11 mouse cellular contexts compared by ENCODE assay signal in the genomic region with DNA sequence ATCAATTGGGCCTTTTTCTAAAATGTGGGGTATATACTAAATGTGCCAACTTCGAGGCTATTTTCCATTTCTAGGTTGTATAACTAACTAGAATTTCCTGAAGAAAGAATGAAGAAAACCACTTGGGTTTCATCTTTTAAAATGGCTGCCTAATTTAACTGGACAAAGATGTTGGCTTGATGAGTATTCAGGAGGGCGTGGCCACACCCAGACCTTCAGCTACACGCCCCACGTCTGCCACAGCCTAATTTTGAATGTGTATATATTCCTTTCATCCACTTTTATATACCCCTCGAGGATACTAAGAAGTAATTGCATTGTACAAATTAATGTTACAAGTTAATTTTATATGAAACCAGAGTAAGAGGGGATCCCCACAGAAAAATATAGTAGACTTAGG. TPM values are rescaled to one million over a fixed set of nuclear protein-coding genes. Genes with fewer than 3 reads are reported as not detected.
DNase-seq lines count a peak whose midpoint lies in the region; ATAC-seq and TF ChIP-seq lines count a peak whose summit lies in the region.
"Had no signal": no experiment of that assay in that cellular context is flagged by ENCODE, and none has a peak within 500 bp of the region (broad histone marks: within the 10 kb centered on the region; RNA-seq: fewer than 3 reads in every experiment).

No protein-coding gene starts in this region.

- H3K9me3 ChIP-seq in forebrain, embryonic 11.5 days (ENCODE audit: control insufficient read depth, low read length) = no peaks in the 10 kb centered on the region
- H3K9me3 ChIP-seq in forebrain, embryonic 13.5 days (replicated peaks) = no peaks in the 10 kb centered on the region
- H3K9me3 ChIP-seq in kidney, postnatal 0 days (replicated peaks; ENCODE audit: low read length) = no peaks in the 10 kb centered on the region
- H3K9me3 ChIP-seq in neural tube, embryonic 12.5 days = no peaks in the 10 kb centered on the region
- H3K9me3 ChIP-seq in midbrain, postnatal 0 days (ENCODE audit: low read length) = no peaks in the 10 kb centered on the region
- H3K9me3 ChIP-seq: midbrain, embryonic 13.5 days had no signal

- H3K9ac ChIP-seq in forebrain, embryonic 11.5 days (ENCODE audit: low read length) = no peak overlapping the region
- no peak overlapping the region for H3K9ac ChIP-seq in forebrain, embryonic 13.5 days
- no peak overlapping the region for H3K9ac ChIP-seq in kidney, postnatal 0 days (ENCODE audit: low read depth, low read length)
- no peak overlapping the region for H3K9ac ChIP-seq in neural tube, embryonic 12.5 days
- H3K9ac ChIP-seq in midbrain, postnatal 0 days (replicated peaks; ENCODE audit: low read length, poor library complexity, severe bottlenecking) = no peak overlapping the region
- H3K9ac ChIP-seq: midbrain, embryonic 13.5 days had no signal

- no peaks in the 10 kb centered on the region for H3K36me3 ChIP-seq in forebrain, embryonic 11.5 days (ENCODE audit: control insufficient read depth, insufficient read depth, low read length)
- no peaks in the 10 kb centered on the region for H3K36me3 ChIP-seq in forebrain, embryonic 13.5 days (ENCODE audit: poor library complexity, severe bottlenecking)
- no peaks in the 10 kb centered on the region for H3K36me3 ChIP-seq in kidney, postnatal 0 days (ENCODE audit: insufficient read depth, low read length)
- no peaks in the 10 kb centered on the region for H3K36me3 ChIP-seq in neural tube, embryonic 12.5 days
- H3K36me3 ChIP-seq in midbrain, postnatal 0 days (ENCODE audit: insufficient read depth, low read length) = no peaks in the 10 kb centered on the region
- H3K36me3 ChIP-seq: midbrain, embryonic 13.5 days had no signal

- H3K4me3 ChIP-seq in forebrain, embryonic 11.5 days (ENCODE audit: low read depth, low read length) = peak overlapping the region; percentile 37; the same call in 1 of the 2 replicates
- no peak overlapping the region for H3K4me3 ChIP-seq in forebrain, embryonic 13.5 days
- H3K4me3 ChIP-seq in kidney, postnatal 0 days (replicated peaks; ENCODE audit: low read depth, low read length) = peak overlapping the region; percentile 41
- peak overlapping the region; percentile 71 for H3K4me3 ChIP-seq in embryonic fibroblast, embryonic 13.5 days (ENCODE audit: insufficient read depth, low read length)
- H3K4me3 ChIP-seq in neural tube, embryonic 12.5 days = no peak overlapping the region
- no peak overlapping the region for H3K4me3 ChIP-seq in midbrain, postnatal 0 days (ENCODE audit: low read depth, low read length)
- H3K4me3 ChIP-seq: midbrain, embryonic 13.5 days had no signal

- WGBS in forebrain, embryonic 11.5 days = 74% methylated on average over 5 of the region's 5 CpGs
- WGBS in forebrain, embryonic 13.5 days = 79% methylated on average over 5 of the region's 5 CpGs
- WGBS in kidney, postnatal 0 days = 67% methylated on average over 5 of the region's 5 CpGs
- WGBS in neural tube, embryonic 12.5 days = 71% methylated on average over 5 of the region's 5 CpGs
- 74% methylated on average over 5 of the region's 5 CpGs for WGBS in midbrain, postnatal 0 days

- H3K27ac ChIP-seq in forebrain, embryonic 11.5 days (ENCODE audit: low read depth, low read length) = no peak overlapping the region
- H3K27ac ChIP-seq in forebrain, embryonic 13.5 days = no peak overlapping the region
- H3K27ac ChIP-seq in kidney, postnatal 0 days = no peak overlapping the region
- peak overlapping the region; percentile 83 for H3K27ac ChIP-seq in embryonic fibroblast, embryonic 13.5 days (ENCODE audit: insufficient read depth, low read length)
- no peak overlapping the region for H3K27ac ChIP-seq in neural tube, embryonic 12.5 days
- H3K27ac ChIP-seq in midbrain, postnatal 0 days (ENCODE audit: low read depth, low read length) = no peak overlapping the region
- H3K27ac ChIP-seq: midbrain, embryonic 13.5 days had no signal

- no peak; the same call in 1 of the 2 replicates for TF ChIP-seq POLR2A in embryonic fibroblast, embryonic 13.5 days (IDR thresholded peaks at IDR 0.05; ENCODE audit: low read depth, low read length)

- no peak for DNase-seq in forebrain, embryonic 11.5 days (ENCODE audit: low spot score)
- DNase-seq in kidney, postnatal 0 days (ENCODE audit: low spot score) = peak; percentile 41
- no peak for DNase-seq in kidney, postnatal 10 days
- DNase-seq in testis, postnatal 10 days (ENCODE audit: low spot score) = no peak
- DNase-seq in midbrain, postnatal 0 days (ENCODE audit: low spot score) = no peak
- DNase-seq: B cell, adult 2 months; left cerebral cortex, postnatal 4 days had no signal

- ATAC-seq in forebrain, embryonic 11.5 days (replicated peaks; ENCODE audit: low FRiP score) = no peak
- ATAC-seq in forebrain, embryonic 13.5 days = no peak
- no peak for ATAC-seq in kidney, postnatal 0 days (replicated peaks; ENCODE audit: low FRiP score, low read depth)
- ATAC-seq in neural tube, embryonic 12.5 days (ENCODE audit: low FRiP score, low read depth) = no peak
- ATAC-seq in midbrain, postnatal 0 days (ENCODE audit: low FRiP score) = no peak
- ATAC-seq: midbrain, embryonic 13.5 days had no signal

- peaks cover 6% of the 10 kb centered on the region; the same call in 1 of the 2 replicates for H3K27me3 ChIP-seq in forebrain, embryonic 11.5 days (ENCODE audit: control insufficient read depth, insufficient read depth, low read length)
- peaks cover 17% of the 10 kb centered on the region for H3K27me3 ChIP-seq in forebrain, embryonic 13.5 days
- H3K27me3 ChIP-seq in kidney, postnatal 0 days (ENCODE audit: insufficient read depth, low read length) = no peaks in the 10 kb centered on the region
- no peaks in the 10 kb centered on the region; the same call in 1 of the 2 replicates for H3K27me3 ChIP-seq in neural tube, embryonic 12.5 days (replicated peaks)
- H3K27me3 ChIP-seq in midbrain, postnatal 0 days (ENCODE audit: insufficient read depth, low read length) = peaks cover 10% of the 10 kb centered on the region; the same call in 1 of the 2 replicates

- no peak overlapping the region; the same call in 1 of the 2 replicates for H3K4me2 ChIP-seq in forebrain, embryonic 11.5 days (ENCODE audit: low read depth, low read length, severe bottlenecking)
- no peak overlapping the region for H3K4me2 ChIP-seq in forebrain, embryonic 13.5 days
- H3K4me2 ChIP-seq in kidney, postnatal 0 days (ENCODE audit: low read length) = peak overlapping the region; percentile 63
- H3K4me2 ChIP-seq in neural tube, embryonic 12.5 days (replicated peaks) = peak overlapping the region; percentile 73; the same call in 1 of the 2 replicates
- H3K4me2 ChIP-seq in midbrain, postnatal 0 days (ENCODE audit: low read depth, low read length, poor library complexity, severe bottlenecking) = no peak overlapping the region

- no peaks in the 10 kb centered on the region for H3K4me1 ChIP-seq in forebrain, embryonic 11.5 days (replicated peaks; ENCODE audit: control insufficient read depth, insufficient read depth, low read length)
- H3K4me1 ChIP-seq in forebrain, embryonic 13.5 days = peaks cover 10% of the 10 kb centered on the region; the same call in 1 of the 2 replicates
- H3K4me1 ChIP-seq in kidney, postnatal 0 days (replicated peaks; ENCODE audit: insufficient read depth, low read length) = no peaks in the 10 kb centered on the region
- H3K4me1 ChIP-seq in embryonic fibroblast, embryonic 13.5 days (ENCODE audit: control insufficient read depth, insufficient read depth, low read length) = peaks cover 8% of the 10 kb centered on the region
- H3K4me1 ChIP-seq in neural tube, embryonic 12.5 days = peaks cover 10% of the 10 kb centered on the region
- H3K4me1 ChIP-seq in midbrain, postnatal 0 days (ENCODE audit: insufficient read depth, low read length) = peaks cover 8% of the 10 kb centered on the region

- no peak for TF ChIP-seq CTCF in kidney, postnatal 0 days (IDR thresholded peaks at IDR 0.05; ENCODE audit: low read depth)
- no peak for TF ChIP-seq CTCF in embryonic fibroblast, embryonic 13.5 days (IDR thresholded peaks at IDR 0.05; ENCODE audit: borderline replicate concordance, insufficient read depth, low read length)
- no peak for TF ChIP-seq CTCF in midbrain, postnatal 0 days (IDR thresholded peaks at IDR 0.05)

RNA-seq across cellular contexts. Expression of gene Col1a2, which starts 2.2 kb away (rescaled TPM):
- polyA plus RNA-seq in forebrain, embryonic 11.5 days (2014; fragmentation: Nextera tagmentation; extraction: Ambion mirVana) = 140 and 149 TPM in 2 replicates
- 29.8 and 31.4 TPM in 2 replicates for polyA plus RNA-seq in forebrain, embryonic 13.5 days (2015; fragmentation: Nextera tagmentation; extraction: Ambion mirVana)
- 306 and 344 TPM in 2 replicates for polyA plus RNA-seq in kidney, postnatal 0 days (2015; fragmentation: Nextera tagmentation; extraction: Ambion mirVana)
- 3,465 and 4,838 TPM in 2 replicates for polyA plus RNA-seq in embryonic fibroblast, embryonic 13.5 days (2011; ENCODE audit: insufficient read length, low read depth, missing spikeins)
- polyA plus RNA-seq in neural tube, embryonic 12.5 days (2016; fragmentation: Nextera tagmentation; extraction: Ambion mirVana) = 202 and 212 TPM in 2 replicates
- 93.7 and 128 TPM in 2 replicates for total RNA-seq in midbrain, postnatal 0 days (2014; rRNA removed)
- 63.5 and 67.5 TPM in 2 replicates for polyA plus RNA-seq in midbrain, postnatal 0 days (2015; fragmentation: Nextera tagmentation; extraction: Ambion mirVana)

Comparison
In these comparisons a context has a peak if more than half of its experiments do, and no peak if none do; other contexts are left out.
1. H3K4me3 ChIP-seq: peak in forebrain, embryonic 11.5 days (single experiment), kidney, postnatal 0 days (single experiment) and embryonic fibroblast, embryonic 13.5 days (single experiment); none in forebrain, embryonic 13.5 days (single experiment), neural tube, embryonic 12.5 days (single experiment) and midbrain, postnatal 0 days (single experiment).
2. H3K4me2 ChIP-seq: peak in kidney, postnatal 0 days (single experiment) and neural tube, embryonic 12.5 days (single experiment); none in forebrain, embryonic 11.5 days (single experiment), forebrain, embryonic 13.5 days (single experiment) and midbrain, postnatal 0 days (single experiment).
3. RNA of gene Col1a2, which starts 2.2 kb away (polyA plus RNA-seq): 3,465 to 4,838 TPM in embryonic fibroblast, embryonic 13.5 days; 306 to 344 TPM in kidney, postnatal 0 days, 202 to 212 TPM in neural tube, embryonic 12.5 days, 140 to 149 TPM in forebrain, embryonic 11.5 days, 63.5 to 67.5 TPM in midbrain, postnatal 0 days and 29.8 to 31.4 TPM in forebrain, embryonic 13.5 days; every median in the first group is over 10 times any median in the second.